Mouse (Mus musculus) embryonic stem cell, embryonic (primary cell): ENCODE measurements around the gene Kdm4b.

Experiments used
- CTCF ChIA-PET, 4 experiments: fragments of 300-600 bp in 2 of 4; fragments of 350-600 bp in 2 of 4; sonication (Branson Sonifier 250); formaldehyde crosslinking; loops; one replicate each; lab custom pipeline; 2022; ENCODE audit warnings: inconsistent platforms in 2 of 4; lab: Charles Lee
- POLR2A ChIA-PET, 4 experiments: fragments of 300-600 bp in 2 of 4; fragments of 350-600 bp in 2 of 4; sonication (Branson Sonifier 250); formaldehyde crosslinking; loops; one replicate each; lab custom pipeline; 2022; ENCODE audit warnings: antibody characterized with exemption in 4 of 4, inconsistent platforms in 1 of 4; lab: Charles Lee

Gene Kdm4b

GRCm38 (mm10) chr17:56443341-56443795 lies 117.5 kb downstream of the Kdm4b start:
- ChIA-PET POLR2A (interaction anchor here in 2 of 4 experiments (1.0 to 2.6 kb wide), 2 partner anchors 19 kb away, joined by 3 to 7 read pairs; no protein-coding TSS in a partner anchor), CTCF (interaction anchor here in 1 of 4 experiments (1.0 kb wide), 1 partner anchor 86 kb away, joined by 3 read pairs; no protein-coding TSS in a partner anchor)

- CTCF ChIA-PET: interaction anchor here in 1 of 4 experiments (0.6 kb wide), 1 partner anchor 9 kb away, joined by 3 read pairs; no protein-coding TSS in a partner anchor
- POLR2A ChIA-PET: interaction anchor here in 1 of 4 experiments (0.5 kb wide), 1 partner anchor 387 kb away, joined by 3 read pairs; no protein-coding TSS in a partner anchor
Observed at GRCm38 (mm10) chr17:56444771-56445170, 118.9 kb downstream of the Kdm4b start.

- ChIA-PET POLR2A (interaction anchor here in 1 of 4 experiments (0.5 to 1.3 kb wide), 2 partner anchors 17 to 388 kb away, joined by 3 read pairs; no protein-coding TSS in a partner anchor), CTCF (interaction anchor here in 1 of 4 experiments (0.7 kb wide), 1 partner anchor 45 kb away, joined by 6 read pairs; no protein-coding TSS in a partner anchor)
Observed at GRCm38 (mm10) chr17:56445397-56445796, 119.5 kb downstream of the Kdm4b start.

GRCm38 (mm10) chr17:56447716-56448115 lies 121.9 kb downstream of the Kdm4b start:
- ChIA-PET CTCF (interaction anchor here in 1 of 4 experiments (1.2 kb wide), 1 partner anchor 39 kb away, joined by 3 read pairs; no protein-coding TSS in a partner anchor), POLR2A (interaction anchor here in 2 of 4 experiments (0.5 to 1.4 kb wide), 4 partner anchors 11 to 21 kb away, joined by 3 to 4 read pairs (median 3); no protein-coding TSS in a partner anchor)
